Mouse (Mus musculus) erythroblast, embryonic 14.5 days (primary cell): ENCODE measurements around the gene Crtc1.

Experiments used
- GATA1 ChIP-seq: IDR thresholded peaks from 2 replicates; pipeline ENCODE4 v1.6.1; 2012; ENCODE audit warnings: low read length, inconsistent platforms, mixed read lengths
- TAL1 ChIP-seq: IDR thresholded peaks from 3 replicates; pipeline ENCODE4 v1.6.1; 2012; ENCODE audit warnings: low read length, inconsistent platforms, mixed read lengths

DNA sequence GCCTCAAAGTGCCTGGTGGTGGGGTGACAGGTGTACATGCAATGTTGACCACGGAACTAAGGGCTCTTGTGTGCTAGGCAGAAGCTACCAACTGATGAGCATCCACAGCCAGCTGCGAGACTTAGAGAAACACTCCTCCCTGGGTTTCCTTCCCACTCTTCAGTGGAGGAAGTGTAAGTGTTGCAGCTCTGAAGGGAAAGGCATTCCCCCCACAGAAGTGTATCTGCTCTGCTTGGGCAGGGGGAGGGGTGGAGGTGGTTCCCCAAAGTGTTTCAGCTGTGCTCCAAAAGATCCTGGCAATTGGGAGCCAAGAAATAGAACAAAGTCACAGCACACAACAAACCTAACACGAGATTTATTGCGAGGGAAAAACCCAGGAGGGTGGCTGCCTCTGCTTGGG lies 85.4 kb downstream of the Crtc1 start:
- TF ChIP-seq GATA1 (no peak), TAL1 (no peak)
